In the genomic region with DNA sequence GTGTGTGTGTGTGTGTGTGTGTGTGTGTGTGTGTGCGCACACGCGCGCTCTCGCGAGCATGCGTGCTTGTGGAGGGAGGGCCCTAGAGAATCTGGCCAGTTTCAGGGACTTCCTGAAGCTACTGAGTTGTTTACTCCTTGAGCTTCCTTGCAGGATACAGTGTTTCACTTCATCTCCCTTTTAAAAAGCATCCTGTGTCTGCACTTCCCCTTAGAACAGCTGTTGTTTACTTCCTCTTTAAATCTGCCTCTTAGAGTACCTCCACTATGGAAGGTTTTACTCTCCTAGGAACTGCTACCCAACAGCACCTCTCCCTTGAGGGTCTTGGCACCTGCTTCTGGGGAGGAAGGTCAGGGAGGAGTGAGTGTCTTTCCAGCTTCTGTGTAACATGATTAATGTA, we compare ENCODE assay signal across 23 mouse cellular contexts. TPM values are rescaled to one million over a fixed set of nuclear protein-coding genes. Genes with fewer than 3 reads are reported as not detected.
"Had no signal": no experiment of that assay in that cellular context is flagged by ENCODE, and none has a peak within 500 bp of the region (broad histone marks: within the 10 kb centered on the region; RNA-seq: fewer than 3 reads in every experiment).

No protein-coding gene starts in this region.

- ATAC-seq: hindbrain, postnatal 0 days; intestine, postnatal 0 days had no signal

- DNase-seq: gastrocnemius, postnatal 25 days; heart, adult 2 months; heart, postnatal 14 days; heart, postnatal 36 days; kidney, adult 18-20 months; kidney, adult 8-10 months; kidney, postnatal 10 days; kidney, postnatal 25 days; kidney, postnatal 4 days; liver; liver, embryonic 13.5 days had no signal

RNA-seq across cellular contexts. Expression of a gene that starts 55.2 kb away (rescaled TPM):
- total RNA-seq: gastrocnemius, adult 18-20 months; gastrocnemius, adult 8-10 months; gastrocnemius, postnatal 25 days; gastrocnemius, postnatal 4 days; heart, adult 2 months; heart, postnatal 14 days; heart, postnatal 36 days; hematopoietic stem cell, adult 5-6 weeks; hindbrain, postnatal 0 days; layer of hippocampus, adult 2 months; layer of hippocampus, postnatal 10 days; layer of hippocampus, postnatal 25 days; left cerebral cortex, adult 2 months; left cerebral cortex, postnatal 14 days; left cerebral cortex, postnatal 36 days had no signal
